Mouse (Mus musculus) ES-E14 (cell line): ENCODE data around the gene Slc38a1. TPM values are rescaled to one million over a fixed set of nuclear protein-coding genes. Genes with fewer than 3 reads are reported as not detected.

Source experiments
- DNase-seq: peaks from one replicate; pipeline ENCODE4 v3.0.0-alpha.2; 2013; ENCODE audit warnings: low read depth, low spot score
- H3K27ac ChIP-seq: 2 replicates; pipeline ENCODE4 v1.5.1; 2012; ENCODE audit warnings: low read depth, mild to moderate bottlenecking, low read length, moderate library complexity, mixed read lengths; ENCODE audit not compliant: poor library complexity, insufficient read depth, severe bottlenecking
- H3K36me3 ChIP-seq: 2 replicates; pipeline ENCODE4 v1.6.1; 2012; ENCODE audit warnings: mild to moderate bottlenecking, low read length, moderate library complexity, mixed read lengths; ENCODE audit not compliant: control insufficient read depth, poor library complexity, insufficient read depth, severe bottlenecking
- H3K4me1 ChIP-seq, 2 experiments: fragments of 150-350 bp in 1 of 2; sonication (generic) in 1 of 2; 2 replicates each; pipeline ENCODE4 v1.6.1; 2012; ENCODE audit warnings: low read length in 2 of 2, mild to moderate bottlenecking in 1 of 2, mixed read lengths in 1 of 2; ENCODE audit not compliant: control insufficient read depth in 2 of 2, insufficient read depth in 2 of 2, poor library complexity in 1 of 2
- H3K4me3 ChIP-seq, 2 experiments: fragments of 150-350 bp in 1 of 2; sonication (generic) in 1 of 2; 2 replicates each; pipeline ENCODE4 v1.5.1; 2012; ENCODE audit warnings: low read length in 2 of 2, low read depth in 1 of 2, mild to moderate bottlenecking in 1 of 2, mixed read lengths in 1 of 2; ENCODE audit not compliant: insufficient read depth in 1 of 2, poor library complexity in 1 of 2, severe bottlenecking in 1 of 2
- H3K9ac ChIP-seq: 2 replicates; pipeline ENCODE4 v1.6.1; 2012; ENCODE audit warnings: low read depth, mild to moderate bottlenecking, low read length, mixed read lengths; ENCODE audit not compliant: poor library complexity, insufficient read depth, severe bottlenecking
- H3K9me3 ChIP-seq: fragments of 150-350 bp; sonication (generic); 2 replicates; pipeline ENCODE4 v1.6.1; 2012; ENCODE audit warnings: low read depth, mild to moderate bottlenecking, low read length; ENCODE audit not compliant: control insufficient read depth, insufficient read depth
- CHD2 ChIP-seq: IDR thresholded peaks from 2 replicates; pipeline ENCODE4 v1.6.1; 2014; ENCODE audit warnings: mild to moderate bottlenecking, low read depth, low read length, inconsistent platforms
- HCFC1 ChIP-seq: IDR thresholded peaks from 2 replicates; pipeline ENCODE4 v1.6.1; 2012; ENCODE audit warnings: low read length, inconsistent platforms, borderline replicate concordance; ENCODE audit not compliant: insufficient read depth
- MAFK ChIP-seq: IDR thresholded peaks from 2 replicates; pipeline ENCODE4 v1.6.1; 2014; ENCODE audit warnings: mild to moderate bottlenecking, low read depth, low read length, inconsistent platforms; ENCODE audit not compliant: insufficient read depth
- ZC3H11A ChIP-seq: IDR thresholded peaks from 2 replicates; pipeline ENCODE4 v1.6.1; 2012; ENCODE audit warnings: low read depth, mild to moderate bottlenecking, inconsistent platforms, low read length, borderline replicate concordance
- ZNF384 ChIP-seq: IDR thresholded peaks from 2 replicates; pipeline ENCODE4 v1.6.1; 2012; ENCODE audit warnings: low read depth, low read length, inconsistent platforms
- in situ Hi-C, 2 experiments: fragments of 600-800 bp; cut with MboI; formaldehyde crosslinking; loops; one replicate each; pipeline ENCODE4 v1.15.1; 2025; ENCODE audit warnings: low sequenced_read_pairs in 2 of 2, inconsistent platforms in 1 of 2; ENCODE audit not compliant: unreplicated experiment in 2 of 2
- total RNA-seq: library from RNA; depleted of rRNA; stranded (reverse); fragments of 300-350 nt; gene quantifications from 2 replicates; pipeline ENCODE4 v1.2.3, GENCODE M21; 2012

Gene Slc38a1
- total RNA-seq, 1 experiment, result 95.6 TPM

GRCm38 (mm10) chr15:96686201-96687159 is 43.8 kb upstream of the Slc38a1 start:
- in situ Hi-C loops, result no loop called here
- H3K36me3 ChIP-seq, result peaks cover 31% of the 10 kb centered on the region
- no peak overlapping the region for H3K9ac ChIP-seq
- H3K27ac ChIP-seq, result no peak overlapping the region
- H3K9me3 ChIP-seq, result no peaks in the 10 kb centered on the region
- peaks cover 4 to 5% of the 10 kb centered on the region in 2 experiments; a peak in 2 of 4 replicates for H3K4me1 ChIP-seq
- no peak overlapping the region for H3K4me3 ChIP-seq
- TF ChIP-seq ZNF384 (0 out of 2 replicates have a peak, but pooled peaks have one; percentile 31), CHD2 (no peak; the same call in 1 of the 2 replicates)
- DNase-seq, result no peak

- TF ChIP-seq ZNF384 (no peak), ZC3H11A (no peak), HCFC1 (no peak)
- no peaks in the 10 kb centered on the region for H3K9me3 ChIP-seq
- DNase-seq, result no peak
Measured at GRCm38 (mm10) chr15:96685273-96685672, 42.6 kb upstream of the Slc38a1 start.

GRCm38 (mm10) chr15:96684132-96684830 is 41.6 kb upstream of the Slc38a1 start:
- Histone ChIP-seq H3K9ac (no peak overlapping the region), H3K9me3 (no peaks in the 10 kb centered on the region), H3K27ac (no peak overlapping the region), H3K4me3 (no peak overlapping the region), H3K4me1 (peaks cover 4 to 5% of the 10 kb centered on the region in 2 experiments; a peak in 2 of 4 replicates), H3K36me3 (peaks cover 12% of the 10 kb centered on the region)
- 0 out of 2 replicates have a peak, but pooled peaks have one; percentile 10 for TF ChIP-seq MAFK
- TF ChIP-seq ZC3H11A, result no peak
- in situ Hi-C loops, result no loop called here
- DNase-seq, result no peak

More at GRCm38 (mm10) chr15:96685273-96685672, 42.6 kb upstream of the Slc38a1 start:
- no peak overlapping the region for H3K27ac ChIP-seq
- H3K4me3 ChIP-seq, result no peak overlapping the region
- in situ Hi-C loops, result no loop called here
- H3K9ac ChIP-seq, result no peak overlapping the region
- peaks cover 4 to 5% of the 10 kb centered on the region in 2 experiments; a peak in 2 of 4 replicates for H3K4me1 ChIP-seq
- H3K36me3 ChIP-seq, result peaks cover 19% of the 10 kb centered on the region

GRCm38 (mm10) chr15:96678871-96679773 is 36.4 kb upstream of the Slc38a1 start:
- Histone ChIP-seq H3K9ac (no peak overlapping the region), H3K9me3 (no peaks in the 10 kb centered on the region), H3K27ac (no peak overlapping the region), H3K36me3 (no peaks in the 10 kb centered on the region), H3K4me1 (no peaks in the 10 kb centered on the region), H3K4me3 (no peak overlapping the region)
- DNase-seq, result no peak
- in situ Hi-C loops, result loop anchor here in 1 of 2 experiments (10.0 kb wide), 1 partner anchor 134 kb away; no protein-coding TSS in a partner anchor
- TF ChIP-seq HCFC1, result no peak
- 0 out of 2 replicates have a peak, but pooled peaks have one; percentile 24 for TF ChIP-seq ZNF384
- no peak for TF ChIP-seq CHD2
